Mouse (Mus musculus) megakaryocyte, embryonic 14.5 days (primary cell): ENCODE data around the gene Tut4.

Experiments used
- FLI1 ChIP-seq: IDR thresholded peaks from 2 replicates; pipeline ENCODE4 v1.6.1; 2012; ENCODE audit warnings: low read length, inconsistent platforms, mixed read lengths
- GATA1 ChIP-seq: IDR thresholded peaks from 3 replicates; pipeline ENCODE4 v1.6.1; 2012; ENCODE audit warnings: mixed read lengths, low read length, inconsistent platforms, borderline replicate concordance

GRCm38 (mm10) chr4:108435646-108436045 lies 23.6 kb upstream of the Tut4 start:
- TF ChIP-seq GATA1: no peak
- TF ChIP-seq FLI1: no peak
